Mouse (Mus musculus): ENCODE results near the gene Prss38.

DNA sequence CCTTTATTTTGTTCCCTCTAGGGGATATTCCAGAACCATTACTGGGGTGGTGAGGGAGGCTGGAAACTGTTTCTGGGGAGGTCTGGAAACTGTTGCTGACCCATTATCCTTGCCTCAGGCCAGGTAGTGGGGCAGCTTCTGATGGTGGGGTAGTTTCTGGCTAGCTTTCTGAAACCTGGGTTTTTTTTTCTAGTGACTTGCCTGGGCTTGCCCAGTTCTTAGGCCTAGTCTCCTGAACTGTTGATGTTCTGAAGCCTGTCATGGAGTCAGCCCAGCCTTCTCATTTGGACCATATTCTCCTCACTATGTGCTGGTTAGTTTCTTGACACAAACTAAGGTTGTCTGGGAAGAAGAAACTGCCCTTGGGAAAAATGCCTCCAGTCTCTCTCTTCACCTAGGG, 4.1 kb upstream of the Prss38 start:
- TF ChIP-seq FLI1 (IDR thresholded peaks at IDR 0.05; ENCODE audit: low read length) (no peak), GATA1 (IDR thresholded peaks at IDR 0.05; ENCODE audit: borderline replicate concordance, low read length) (no peak)

Measured in megakaryocyte, embryonic 14.5 days (primary cell).